Mouse (Mus musculus): ENCODE data around the gene Hoxb4.

Gene Hoxb4

GRCm38 (mm10) chr11:96317608-96318367 lies at the start of gene Hoxb4:
Gene Hoxb4, plus strand, starts transcription at chr11:96318267.
- DNase-seq (ENCODE audit: extremely low read depth, low read depth): no peak

GRCm38 (mm10) chr11:96269869-96270268 lies 48.2 kb upstream of the Hoxb4 start:
- DNase-seq (ENCODE audit: extremely low read depth, low read depth): no peak

- no peak for DNase-seq (ENCODE audit: extremely low read depth, low read depth)
These were observed 47.0 kb upstream of the Hoxb4 start, which contains the start of gene Hoxb9 for GRCm38 (mm10) chr11:96270996-96271540. Gene Hoxb9, plus strand, starts transcription at chr11:96271457.

- no peak for DNase-seq (ENCODE audit: extremely low read depth, low read depth)
These were observed 46.5 kb upstream of the Hoxb4 start for GRCm38 (mm10) chr11:96271541-96272011.

DNA sequence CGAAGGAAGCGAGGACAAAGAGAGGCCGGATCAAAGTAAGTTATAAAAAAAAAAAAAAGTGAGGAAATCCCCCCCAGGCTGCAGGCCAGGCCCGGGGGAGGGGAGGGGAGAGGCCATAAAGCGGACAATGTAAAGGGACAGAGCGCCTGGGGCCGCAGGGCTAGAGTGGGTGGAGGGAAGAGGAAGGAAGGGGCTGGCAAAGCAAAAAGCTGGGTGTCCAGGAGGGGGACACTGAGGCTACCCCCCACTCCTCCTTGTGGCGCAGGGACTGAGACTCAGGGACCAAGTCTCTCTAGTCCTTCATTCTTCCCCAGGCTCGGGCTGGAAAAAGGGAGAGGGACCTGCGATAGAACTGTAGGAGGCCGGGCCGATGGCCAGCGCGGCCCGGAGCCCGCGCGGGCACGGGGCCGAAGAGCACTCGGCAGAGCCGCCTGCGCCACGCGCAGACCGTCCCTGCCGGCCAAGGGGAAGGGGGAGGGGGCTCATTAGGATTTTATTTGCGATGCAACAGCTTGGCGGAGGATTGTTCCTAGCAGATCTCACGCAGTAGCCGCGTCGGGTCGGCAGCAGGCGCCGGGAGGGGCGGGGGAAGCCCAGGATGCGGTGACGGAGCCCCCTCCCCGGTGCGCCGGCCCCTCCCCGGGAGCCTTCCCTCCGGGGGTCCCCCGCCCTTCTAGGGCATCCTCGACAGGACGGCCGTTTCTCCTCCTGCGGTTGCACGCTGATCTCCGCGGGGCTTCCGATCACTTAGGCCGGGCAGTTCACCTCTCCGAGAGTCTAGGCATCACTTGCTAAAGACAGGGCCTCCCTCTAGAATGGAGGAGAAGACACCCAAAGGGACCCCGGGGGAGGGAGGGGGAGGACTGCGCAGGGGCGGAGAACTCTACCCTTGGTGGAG lies 45.8 kb upstream of the Hoxb4 start:
- no peak for DNase-seq (ENCODE audit: extremely low read depth, low read depth)

GRCm38 (mm10) chr11:96274428-96274827 lies 43.6 kb upstream of the Hoxb4 start:
- DNase-seq (ENCODE audit: extremely low read depth, low read depth): no peak

DNA sequence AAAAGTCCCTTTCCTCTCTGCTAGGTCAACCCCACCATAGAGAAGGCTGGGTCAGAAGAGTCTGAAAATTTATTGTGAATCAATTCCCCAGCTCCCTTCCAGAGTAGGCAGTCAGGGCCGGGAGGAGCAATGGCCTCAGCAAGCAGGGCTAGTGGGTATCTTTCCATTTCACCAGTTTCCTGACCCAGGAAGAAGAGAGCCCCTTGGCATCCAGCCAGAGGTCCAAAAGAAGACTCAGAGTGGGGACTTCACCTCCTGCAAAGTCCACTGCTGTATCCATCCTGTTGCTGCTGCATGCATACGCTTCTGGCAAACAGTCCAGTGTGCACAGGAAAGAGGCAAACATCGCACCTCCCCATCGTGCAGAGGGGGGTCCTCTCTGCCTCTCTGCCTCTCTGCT lies 42.2 kb upstream of the Hoxb4 start:
- no peak for DNase-seq (ENCODE audit: extremely low read depth, low read depth)

GRCm38 (mm10) chr11:96277151-96278044 lies 40.7 kb upstream of the Hoxb4 start:
- DNase-seq (ENCODE audit: extremely low read depth, low read depth): no peak

- DNase-seq (ENCODE audit: extremely low read depth, low read depth): no peak
These were observed 39.7 kb upstream of the Hoxb4 start for GRCm38 (mm10) chr11:96278324-96278723.

DNA sequence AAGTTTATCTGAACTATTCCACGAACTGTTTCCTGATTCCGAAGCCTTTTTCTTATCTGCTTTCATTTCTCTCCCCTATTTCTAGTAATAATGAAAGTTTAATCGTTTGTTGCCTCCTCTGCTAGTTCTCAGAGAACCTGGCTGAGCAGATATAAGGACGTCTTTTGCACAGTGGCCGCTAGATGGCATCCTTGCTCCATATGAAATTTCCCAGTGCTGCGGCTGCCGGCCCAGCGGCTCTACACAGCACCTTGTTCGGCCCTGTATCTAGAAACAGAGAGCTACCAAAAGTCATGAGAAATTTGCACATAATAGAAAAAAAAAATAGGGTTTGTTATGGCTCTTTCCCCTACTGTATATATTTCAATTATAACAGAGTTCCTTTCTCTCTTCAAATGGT lies 39.3 kb upstream of the Hoxb4 start:
- peak; percentile 28 for DNase-seq (ENCODE audit: extremely low read depth, low read depth)

DNA sequence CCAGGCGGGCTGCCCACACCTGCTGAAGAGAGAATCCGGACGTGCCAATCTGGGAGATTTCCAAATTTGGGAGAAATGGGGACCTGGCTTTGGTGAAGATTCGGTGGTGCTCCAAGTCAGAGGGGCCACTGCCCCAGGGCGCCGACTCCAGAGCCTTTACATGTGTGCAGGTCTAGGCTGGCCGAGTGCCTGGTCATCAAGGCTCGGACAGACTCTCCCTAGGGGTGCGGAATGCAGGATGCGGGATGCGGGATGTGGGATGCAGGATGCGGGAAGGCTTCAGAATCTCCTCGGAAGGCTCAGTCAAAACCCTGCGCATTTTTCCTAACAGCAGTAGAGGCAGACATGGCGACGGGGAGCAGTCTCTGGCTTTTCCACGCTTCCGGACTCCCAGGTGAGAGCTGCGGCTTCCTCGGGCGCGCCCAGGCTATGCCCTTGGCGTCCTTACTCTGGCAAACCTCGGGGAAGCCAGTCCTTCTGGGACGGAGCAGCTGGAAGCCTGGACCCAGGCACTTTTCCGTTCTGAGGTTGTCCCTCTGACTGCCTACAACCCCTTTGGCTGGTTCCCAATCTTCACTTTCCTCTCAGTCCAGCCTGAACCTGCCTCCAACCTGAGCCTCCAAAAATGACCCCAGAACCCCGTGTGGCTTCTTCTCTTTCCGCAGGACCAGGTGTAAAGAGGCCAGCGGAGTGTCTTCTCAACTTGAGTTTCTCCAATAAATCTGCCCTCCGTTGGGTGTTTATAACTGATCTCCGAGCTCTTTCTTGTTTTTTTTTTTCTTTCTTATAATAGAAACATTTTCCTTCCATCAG lies 38.4 kb upstream of the Hoxb4 start:
- DNase-seq (ENCODE audit: extremely low read depth, low read depth): no peak

DNA sequence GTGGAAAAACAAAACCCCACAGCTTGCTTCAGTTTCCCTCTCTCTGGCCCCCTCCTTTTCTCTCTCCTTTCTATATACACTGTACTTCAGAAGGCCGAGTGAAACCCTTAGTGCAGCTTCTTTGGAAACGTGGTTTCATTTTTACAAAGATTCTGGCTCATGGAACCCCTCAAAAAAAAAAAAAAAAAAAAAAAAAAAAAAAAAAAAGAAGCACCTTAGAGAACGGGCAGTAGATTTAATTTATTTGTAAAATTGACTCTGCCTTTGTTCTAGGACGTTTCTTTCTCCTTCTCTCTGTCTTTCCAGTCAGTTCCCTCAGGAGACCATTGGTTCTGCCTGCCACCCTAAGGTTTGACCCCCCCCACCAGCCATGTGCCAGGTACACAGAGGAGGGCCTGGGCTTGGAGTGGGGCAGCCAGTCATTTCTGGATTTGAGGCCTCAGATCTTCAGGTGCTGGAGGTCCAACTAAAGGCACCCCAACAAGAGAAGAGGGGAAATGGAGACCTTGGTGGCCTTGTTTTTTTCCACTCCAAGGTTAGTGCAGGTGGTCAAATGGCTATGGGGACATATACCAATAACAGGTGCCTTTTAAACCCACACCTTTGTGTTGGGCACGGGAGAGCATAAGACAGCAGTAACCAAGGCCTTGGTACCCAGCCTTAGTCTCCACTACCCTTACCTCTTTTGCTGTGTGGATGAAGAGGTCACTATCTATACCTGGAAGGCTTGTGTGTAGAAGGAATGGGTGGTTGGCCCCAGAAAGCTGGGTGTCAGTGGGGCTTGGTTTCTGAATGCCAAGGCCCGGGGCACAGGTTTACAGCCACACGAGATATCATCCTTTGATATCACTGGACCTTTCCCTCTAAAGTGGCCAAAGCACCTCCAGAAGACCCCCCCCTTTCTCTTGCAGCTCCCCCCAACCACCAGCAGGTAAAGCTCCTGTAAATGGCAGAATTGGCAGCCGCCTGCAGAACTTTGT lies 37.4 kb upstream of the Hoxb4 start:
- DNase-seq (ENCODE audit: extremely low read depth, low read depth): no peak

DNA sequence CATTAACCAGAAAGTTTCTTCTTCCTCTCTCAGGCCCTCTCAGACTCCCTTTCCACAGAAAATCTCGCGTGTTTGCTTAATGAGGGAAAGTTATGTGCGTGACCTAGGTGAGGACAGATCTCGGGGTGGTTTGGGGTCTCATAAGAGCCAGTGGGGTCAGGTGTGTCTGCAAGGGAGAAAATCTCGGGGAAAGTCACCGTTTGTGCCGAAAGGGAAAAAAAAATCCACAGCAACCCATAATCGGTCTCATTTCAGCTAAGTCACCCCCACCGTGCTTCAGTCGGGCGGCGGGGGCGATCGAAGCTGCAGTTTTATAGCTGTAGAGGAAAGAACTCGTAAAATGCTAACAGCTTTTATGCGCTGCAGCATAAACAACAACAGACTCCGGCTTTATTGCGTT lies 36.7 kb upstream of the Hoxb4 start:
- no peak for DNase-seq (ENCODE audit: extremely low read depth, low read depth)

- DNase-seq (ENCODE audit: extremely low read depth, low read depth): no peak
These were observed 36.1 kb upstream of the Hoxb4 start, which contains the start of gene Hoxb8 for GRCm38 (mm10) chr11:96281855-96282570. Gene Hoxb8, plus strand, starts transcription at chr11:96281905.

DNA sequence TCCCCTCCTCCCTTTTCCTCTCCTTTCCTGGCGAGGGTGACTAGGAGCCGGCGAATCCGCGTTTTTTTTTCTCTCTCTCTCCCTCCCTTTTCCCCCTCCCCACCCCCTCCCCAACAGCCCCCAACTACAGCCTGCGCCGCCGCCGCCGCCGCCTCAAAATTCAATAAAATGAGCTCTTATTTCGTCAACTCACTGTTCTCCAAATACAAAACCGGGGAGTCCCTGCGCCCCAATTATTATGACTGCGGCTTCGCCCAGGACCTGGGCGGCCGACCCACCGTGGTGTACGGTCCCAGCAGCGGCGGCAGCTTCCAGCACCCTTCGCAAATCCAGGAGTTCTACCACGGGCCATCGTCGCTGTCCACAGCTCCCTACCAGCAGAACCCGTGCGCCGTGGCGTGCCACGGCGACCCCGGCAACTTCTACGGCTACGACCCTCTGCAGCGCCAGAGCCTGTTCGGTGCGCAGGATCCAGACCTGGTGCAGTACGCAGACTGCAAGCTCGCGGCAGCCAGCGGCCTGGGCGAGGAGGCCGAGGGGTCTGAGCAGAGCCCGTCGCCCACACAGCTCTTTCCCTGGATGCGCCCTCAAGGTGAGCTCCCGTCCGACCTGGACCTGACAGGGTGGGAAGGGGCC lies 35.2 kb upstream of the Hoxb4 start:
- DNase-seq (ENCODE audit: extremely low read depth, low read depth): no peak

DNA sequence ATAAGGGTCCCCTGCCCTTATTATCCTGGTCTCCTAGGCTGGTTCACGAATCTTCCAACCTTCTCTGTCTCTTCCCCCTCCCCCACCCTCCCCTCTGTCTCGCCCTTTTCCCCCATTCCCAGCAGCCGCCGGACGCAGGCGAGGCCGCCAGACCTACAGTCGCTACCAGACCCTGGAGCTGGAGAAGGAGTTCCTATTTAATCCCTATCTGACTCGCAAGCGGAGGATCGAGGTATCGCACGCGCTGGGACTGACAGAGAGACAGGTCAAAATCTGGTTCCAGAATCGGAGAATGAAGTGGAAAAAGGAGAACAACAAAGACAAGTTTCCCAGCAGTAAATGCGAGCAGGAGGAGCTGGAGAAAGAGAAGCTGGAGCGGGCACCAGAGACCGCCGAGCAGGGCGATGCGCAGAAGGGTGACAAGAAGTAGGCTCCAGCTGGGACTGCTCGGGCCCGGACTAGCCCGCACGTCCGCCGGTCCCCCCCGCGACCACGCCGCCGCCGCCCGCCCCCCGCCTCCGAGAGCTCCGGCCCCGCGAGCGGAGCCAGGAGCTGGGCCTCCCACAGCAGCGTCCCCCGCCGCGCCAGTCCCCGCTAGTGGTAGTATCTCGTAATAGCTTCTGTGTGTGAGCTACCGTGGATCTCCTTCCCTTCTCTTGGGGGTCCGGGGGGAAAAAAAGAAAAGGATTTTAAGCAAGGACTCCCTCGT lies 33.9 kb upstream of the Hoxb4 start:
- DNase-seq (ENCODE audit: extremely low read depth, low read depth): no peak
